Mouse (Mus musculus): ENCODE results near the gene Dop1b. TPM values are rescaled to one million over a fixed set of nuclear protein-coding genes. Genes with fewer than 3 reads are reported as not detected.

The Dop1b gene
- polyA plus RNA-seq, 1 experiment: 35.5 TPM

- Histone ChIP-seq H3K27me3 (ENCODE audit: control insufficient read depth, insufficient read depth, low read length) (no peaks in the 10 kb centered on the region), H3K27ac (ENCODE audit: insufficient read depth, low read length) (no peak overlapping the region), H3K36me3 (ENCODE audit: control insufficient read depth, insufficient read depth, low read length) (no peaks in the 10 kb centered on the region), H3K4me3 (ENCODE audit: extremely low read depth, insufficient read depth, insufficient read length) (no peak overlapping the region), H3K4me1 (ENCODE audit: control insufficient read depth, insufficient read depth, insufficient read length) (peaks cover 3% of the 10 kb centered on the region; the same call in 1 of the 2 replicates)
- DNase-seq (ENCODE audit: low read depth in 1 of 2, low spot score in 2 of 2): peak in 1 of 2 experiments; percentile 35
- TF ChIP-seq POLR2A (IDR thresholded peaks at IDR 0.05; ENCODE audit: low read depth, low read length) (no peak), CTCF (IDR thresholded peaks at IDR 0.05; ENCODE audit: extremely low read depth, insufficient read depth, insufficient read length, insufficient replicate concordance) (no peak)
- WGBS: 50% methylated on average over 5 of the region's 5 CpGs
Measured at GRCm38 (mm10) chr16:93830916-93831315, 119.2 kb downstream of the Dop1b start.

GRCm38 (mm10) chr16:93831627-93832395 is 120.1 kb downstream of the Dop1b start, which contains the start of gene Morc3:
Morc3 (plus strand) TSS chr16:93832121.
- peak within 1 kb of the TSS; percentile 95 for H3K27ac ChIP-seq (ENCODE audit: insufficient read depth, low read length)
- H3K36me3 ChIP-seq (ENCODE audit: control insufficient read depth, insufficient read depth, low read length): no peaks in the 10 kb centered on the region
- DNase-seq (ENCODE audit: low read depth in 1 of 2, low spot score in 2 of 2): peak; percentile 98 to 100
- H3K4me3 ChIP-seq (ENCODE audit: extremely low read depth, insufficient read depth, insufficient read length): peak within 1 kb of the TSS; percentile 91
- no peaks in the 10 kb centered on the region for H3K27me3 ChIP-seq (ENCODE audit: control insufficient read depth, insufficient read depth, low read length)
- TF ChIP-seq CTCF (IDR thresholded peaks at IDR 0.05; ENCODE audit: extremely low read depth, insufficient read depth, insufficient read length, insufficient replicate concordance) (no peak), POLR2A (IDR thresholded peaks at IDR 0.05; ENCODE audit: low read depth, low read length) (peak; percentile 94)
- WGBS: 11% methylated on average over 55 of the region's 55 CpGs
- H3K4me1 ChIP-seq (ENCODE audit: control insufficient read depth, insufficient read depth, insufficient read length): peaks cover 3% of the 10 kb centered on the region; the same call in 1 of the 2 replicates

- H3K4me1 ChIP-seq (ENCODE audit: control insufficient read depth, insufficient read depth, insufficient read length): peaks cover 3% of the 10 kb centered on the region; the same call in 1 of the 2 replicates
- whole genome bisulfite sequencing: under 1% methylated on average over 45 of the region's 69 CpGs
- DNase-seq (ENCODE audit: low read depth in 1 of 2, low spot score in 2 of 2): peak; percentile 53 to 56
- peak overlapping the region; percentile 95 for H3K27ac ChIP-seq (ENCODE audit: insufficient read depth, low read length)
- H3K36me3 ChIP-seq (ENCODE audit: control insufficient read depth, insufficient read depth, low read length): no peaks in the 10 kb centered on the region
- TF ChIP-seq POLR2A (IDR thresholded peaks at IDR 0.05; ENCODE audit: low read depth, low read length) (no peak; the same call in 1 of the 2 replicates), CTCF (IDR thresholded peaks at IDR 0.05; ENCODE audit: extremely low read depth, insufficient read depth, insufficient read length, insufficient replicate concordance) (no peak)
- H3K4me3 ChIP-seq (ENCODE audit: extremely low read depth, insufficient read depth, insufficient read length): peak overlapping the region; percentile 91
- H3K27me3 ChIP-seq (ENCODE audit: control insufficient read depth, insufficient read depth, low read length): no peaks in the 10 kb centered on the region
Measured at GRCm38 (mm10) chr16:93832451-93833276, 121.0 kb downstream of the Dop1b start.

- H3K27ac ChIP-seq (ENCODE audit: insufficient read depth, low read length): no peak overlapping the region
- H3K36me3 ChIP-seq (ENCODE audit: control insufficient read depth, insufficient read depth, low read length): no peaks in the 10 kb centered on the region
- H3K4me1 ChIP-seq (ENCODE audit: control insufficient read depth, insufficient read depth, insufficient read length): peaks cover 3% of the 10 kb centered on the region; the same call in 1 of the 2 replicates
- WGBS: 73% methylated on average over 6 of the region's 6 CpGs
- TF ChIP-seq CTCF (IDR thresholded peaks at IDR 0.05; ENCODE audit: extremely low read depth, insufficient read depth, insufficient read length, insufficient replicate concordance) (no peak), POLR2A (IDR thresholded peaks at IDR 0.05; ENCODE audit: low read depth, low read length) (no peak)
- H3K4me3 ChIP-seq (ENCODE audit: extremely low read depth, insufficient read depth, insufficient read length): no peak overlapping the region
- no peak for DNase-seq (ENCODE audit: low read depth in 1 of 2, low spot score in 2 of 2)
- H3K27me3 ChIP-seq (ENCODE audit: control insufficient read depth, insufficient read depth, low read length): no peaks in the 10 kb centered on the region
Measured at GRCm38 (mm10) chr16:93833551-93833950, 121.8 kb downstream of the Dop1b start.

- no peak for DNase-seq (ENCODE audit: low read depth in 1 of 2, low spot score in 2 of 2)
- Histone ChIP-seq H3K36me3 (ENCODE audit: control insufficient read depth, insufficient read depth, low read length) (no peaks in the 10 kb centered on the region), H3K27me3 (ENCODE audit: control insufficient read depth, insufficient read depth, low read length) (no peaks in the 10 kb centered on the region), H3K27ac (ENCODE audit: insufficient read depth, low read length) (no peak overlapping the region), H3K4me1 (ENCODE audit: control insufficient read depth, insufficient read depth, insufficient read length) (peaks cover 3% of the 10 kb centered on the region; the same call in 1 of the 2 replicates), H3K4me3 (ENCODE audit: extremely low read depth, insufficient read depth, insufficient read length) (no peak overlapping the region)
- TF ChIP-seq POLR2A (IDR thresholded peaks at IDR 0.05; ENCODE audit: low read depth, low read length) (no peak), CTCF (IDR thresholded peaks at IDR 0.05; ENCODE audit: extremely low read depth, insufficient read depth, insufficient read length, insufficient replicate concordance) (no peak)
- WGBS: 90% methylated on average over 2 of the region's 2 CpGs
Measured at GRCm38 (mm10) chr16:93834076-93834475, 122.4 kb downstream of the Dop1b start.

- no peak overlapping the region for H3K4me3 ChIP-seq (ENCODE audit: extremely low read depth, insufficient read depth, insufficient read length)
- peaks cover 4% of the 10 kb centered on the region for H3K36me3 ChIP-seq (ENCODE audit: control insufficient read depth, insufficient read depth, low read length)
- WGBS: 71% methylated on average over 1 of the region's 1 CpGs
- no peak overlapping the region for H3K27ac ChIP-seq (ENCODE audit: insufficient read depth, low read length)
- no peaks in the 10 kb centered on the region for H3K27me3 ChIP-seq (ENCODE audit: control insufficient read depth, insufficient read depth, low read length)
- DNase-seq (ENCODE audit: low read depth in 1 of 2, low spot score in 2 of 2): no peak
- H3K4me1 ChIP-seq (ENCODE audit: control insufficient read depth, insufficient read depth, insufficient read length): peaks cover 3% of the 10 kb centered on the region; the same call in 1 of the 2 replicates
- TF ChIP-seq POLR2A (IDR thresholded peaks at IDR 0.05; ENCODE audit: low read depth, low read length): no peak
- no peak for TF ChIP-seq CTCF (IDR thresholded peaks at IDR 0.05; ENCODE audit: extremely low read depth, insufficient read depth, insufficient read length, insufficient replicate concordance)
Measured at GRCm38 (mm10) chr16:93839049-93839448, 127.3 kb downstream of the Dop1b start.

All from spleen, adult 2 months (tissue).